Mouse (Mus musculus): ENCODE measurements around the gene Six5.

DNA sequence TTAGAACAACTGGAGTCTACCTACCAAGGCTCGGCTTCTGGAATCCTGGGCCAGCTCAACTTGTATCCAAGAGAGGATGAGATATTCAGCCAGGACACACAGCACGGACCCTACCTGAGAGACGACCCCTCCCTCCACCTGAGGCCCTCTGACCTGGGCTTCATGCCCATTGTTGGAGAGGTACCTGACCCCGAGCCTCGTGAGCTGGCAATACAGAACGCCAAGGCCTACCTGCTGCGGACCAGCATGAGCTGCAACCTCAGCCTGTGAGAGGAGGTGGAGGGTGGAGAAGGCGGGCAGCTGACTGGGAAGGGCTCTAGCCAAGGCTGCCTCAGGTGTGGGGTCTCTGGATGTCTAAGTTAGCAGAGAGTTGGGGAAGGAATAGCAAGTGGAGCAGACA, 39.3 kb upstream of the Six5 start:
- TF ChIP-seq CTCF (IDR thresholded peaks at IDR 0.05; ENCODE audit: extremely low read depth, insufficient read depth, low read length): no peak
- no peak for TF ChIP-seq POLR2A (IDR thresholded peaks at IDR 0.05; ENCODE audit: extremely low read depth, insufficient read depth, low read length)
